Mouse (Mus musculus) stomach, embryonic 15.5 days (tissue): ENCODE measurements at regions not wholly inside any gene's neighbourhood (a gene's known extent, or its start where the extent isn't known, plus 50 kb on each side); places are given as distances from the start of the nearest gene placed in this dataset.
A peak's percentile ranks its signal among the peaks of the same experiment; 100 is the strongest.

ENCODE experiments used
- ATAC-seq: fragments of 200-750 bp; cut with Nextera tagmentation; 2 replicates; pipeline ENCODE4 v1.8.0; 2017; ENCODE audit warnings: low read depth, moderate number of reproducible peaks, moderate TSS enrichment; ENCODE audit not compliant: insufficient read depth, low FRiP score
- H3K27ac ChIP-seq: fragments of 300-500 bp; sonication (generic); 2 replicates; pipeline ENCODE4 v1.5.1; 2015; ENCODE audit warnings: mild to moderate bottlenecking, inconsistent platforms
- H3K27me3 ChIP-seq: fragments of 300-500 bp; sonication (generic); replicated peaks from 2 replicates; pipeline ENCODE4 v1.6.1; 2015; ENCODE audit warnings: inconsistent platforms
- H3K36me3 ChIP-seq: fragments of 300-500 bp; sonication (generic); 2 replicates; pipeline ENCODE4 v1.6.1; 2015; ENCODE audit warnings: inconsistent platforms
- H3K4me1 ChIP-seq: fragments of 300-500 bp; sonication (generic); 2 replicates; pipeline ENCODE4 v1.6.1; 2015; ENCODE audit warnings: inconsistent platforms
- H3K4me2 ChIP-seq: fragments of 300-500 bp; sonication (generic); 2 replicates; pipeline ENCODE4 v1.6.1; 2015; ENCODE audit warnings: mild to moderate bottlenecking, inconsistent platforms
- H3K4me3 ChIP-seq: fragments of 300-500 bp; sonication (generic); replicated peaks from 2 replicates; pipeline ENCODE4 v1.5.1; 2015; ENCODE audit warnings: inconsistent platforms
- H3K9ac ChIP-seq: fragments of 300-500 bp; sonication (generic); 2 replicates; pipeline ENCODE4 v1.6.1; 2015; ENCODE audit warnings: inconsistent platforms
- H3K9me3 ChIP-seq: fragments of 300-500 bp; sonication (generic); 2 replicates; pipeline ENCODE4 v1.6.1; 2016; ENCODE audit warnings: inconsistent platforms
- WGBS: fragments of 180-500 bp; shearing (Covaris S2); methylation state at CpG from one replicate; pipeline ENCODE4 v1.1.7; 2015; 5-methylcytosine and 5-hydroxymethylcytosine counted together

DNA sequence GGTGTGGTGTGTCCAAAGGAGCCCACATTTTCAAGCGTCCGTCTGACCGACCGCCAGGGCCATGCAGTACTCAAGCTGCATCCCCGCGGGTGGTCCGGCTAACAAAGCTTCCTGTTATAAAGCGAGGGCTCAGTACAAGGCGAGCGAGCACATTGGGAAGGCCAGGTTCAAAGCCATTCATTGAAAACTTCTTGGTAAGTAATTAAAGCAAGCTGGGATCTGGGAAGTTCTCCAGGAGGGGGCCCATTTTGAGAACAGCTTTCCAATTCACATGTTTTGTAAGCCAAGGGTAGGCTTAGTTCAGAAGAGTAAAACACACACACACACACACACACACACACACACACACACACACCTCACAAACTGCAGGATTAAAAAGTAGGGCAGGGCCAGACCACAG lies 57.3 kb upstream of the Prep start:
- Histone ChIP-seq H3K4me2 (no peak overlapping the region), H3K27ac (no peak overlapping the region), H3K9me3 (no peaks in the 10 kb centered on the region), H3K4me3 (no peak overlapping the region), H3K9ac (no peak overlapping the region), H3K36me3 (no peaks in the 10 kb centered on the region), H3K4me1 (no peaks in the 10 kb centered on the region), H3K27me3 (no peaks in the 10 kb centered on the region)
- no peak for ATAC-seq
- 50% methylated on average over 10 of the region's 10 CpGs for WGBS

DNA sequence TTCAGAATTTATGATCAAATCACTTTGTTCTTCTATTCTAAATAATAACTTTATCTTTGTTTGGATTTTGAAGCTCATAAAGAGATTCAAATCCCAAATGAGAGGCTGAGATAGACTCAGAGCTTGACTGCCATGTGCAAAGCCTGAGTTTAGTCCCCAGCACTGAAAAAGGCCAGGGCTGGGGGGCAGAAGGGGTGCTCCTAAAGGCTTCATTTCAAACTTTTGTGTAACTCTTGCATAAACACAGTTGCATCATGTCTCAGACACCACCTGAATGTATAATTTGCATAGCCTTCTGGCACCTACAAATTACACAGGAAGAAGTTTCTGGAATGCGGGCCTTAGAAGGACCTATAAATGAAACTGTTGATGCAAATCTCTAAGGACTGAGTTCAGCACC lies 57.8 kb upstream of the Prep start:
- Histone ChIP-seq H3K9me3 (no peaks in the 10 kb centered on the region), H3K4me2 (no peak overlapping the region), H3K27ac (no peak overlapping the region), H3K36me3 (no peaks in the 10 kb centered on the region), H3K9ac (no peak overlapping the region), H3K4me3 (no peak overlapping the region), H3K27me3 (no peaks in the 10 kb centered on the region), H3K4me1 (no peaks in the 10 kb centered on the region)
- WGBS: 79% methylated on average over 1 of the region's 1 CpGs
- no peak for ATAC-seq

DNA sequence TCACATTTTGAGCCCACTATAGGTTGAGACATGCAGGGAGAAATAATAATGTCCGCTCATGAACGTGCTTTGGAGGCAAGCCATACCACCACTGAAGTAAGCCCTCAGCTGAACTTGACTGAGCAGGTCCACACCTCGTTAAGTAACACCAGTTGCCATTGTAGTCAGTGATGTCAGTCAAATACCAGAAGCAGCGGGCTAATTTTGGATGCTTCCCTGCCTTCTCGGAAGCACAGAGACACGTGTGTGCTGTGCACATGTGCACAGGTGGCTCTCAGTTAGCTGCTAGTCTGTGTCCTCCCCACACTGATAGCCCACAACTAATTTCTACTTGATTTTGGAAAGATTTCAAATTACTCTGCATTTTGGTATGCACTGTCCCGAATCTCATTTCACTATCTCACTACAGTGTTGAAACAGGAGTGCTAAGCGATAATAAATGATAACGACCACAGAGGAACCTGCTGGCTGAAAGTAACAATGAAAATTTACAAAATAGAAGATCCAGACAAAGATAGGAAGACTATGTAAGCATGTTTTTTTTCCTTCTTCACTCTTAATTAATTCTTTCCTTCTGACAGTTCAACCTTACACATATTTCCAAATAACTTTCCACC lies 62.9 kb upstream of the Prep start:
- no peaks in the 10 kb centered on the region for H3K27me3 ChIP-seq
- peaks cover 10% of the 10 kb centered on the region; the same call in 1 of the 2 replicates for H3K4me1 ChIP-seq
- no peak for ATAC-seq
- no peaks in the 10 kb centered on the region for H3K9me3 ChIP-seq
- H3K27ac ChIP-seq: no peak overlapping the region
- H3K4me2 ChIP-seq: no peak overlapping the region
- H3K36me3 ChIP-seq: no peaks in the 10 kb centered on the region
- H3K9ac ChIP-seq: no peak overlapping the region
- no peak overlapping the region for H3K4me3 ChIP-seq
- WGBS: 69% methylated on average over 9 of the region's 9 CpGs

DNA sequence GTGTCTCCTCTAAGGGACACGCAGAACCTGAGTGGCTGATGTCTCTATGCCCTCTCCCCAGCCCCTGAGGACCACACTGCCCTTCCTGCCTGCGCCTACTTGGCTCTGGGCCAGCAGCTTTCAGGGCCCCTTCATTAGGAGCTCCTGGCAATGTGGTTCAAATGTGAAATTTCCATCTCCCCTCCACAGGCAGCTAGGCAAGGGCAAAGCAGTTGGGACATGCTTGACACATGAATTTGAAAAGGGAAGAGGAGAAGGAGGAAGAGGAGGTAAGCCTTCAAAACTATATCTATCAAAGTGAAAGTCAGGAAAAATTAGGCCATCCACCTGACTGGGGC lies 63.7 kb upstream of the Prep start:
- WGBS: 24% methylated on average over 2 of the region's 2 CpGs
- no peaks in the 10 kb centered on the region for H3K36me3 ChIP-seq
- H3K9me3 ChIP-seq: no peaks in the 10 kb centered on the region
- H3K4me3 ChIP-seq: no peak overlapping the region
- no peaks in the 10 kb centered on the region for H3K27me3 ChIP-seq
- no peak overlapping the region for H3K9ac ChIP-seq
- H3K4me2 ChIP-seq: peak overlapping the region; percentile 34
- peak overlapping the region; percentile 44; the same call in 1 of the 2 replicates for H3K27ac ChIP-seq
- no peak for ATAC-seq
- H3K4me1 ChIP-seq: peaks cover 10% of the 10 kb centered on the region; the same call in 1 of the 2 replicates

DNA sequence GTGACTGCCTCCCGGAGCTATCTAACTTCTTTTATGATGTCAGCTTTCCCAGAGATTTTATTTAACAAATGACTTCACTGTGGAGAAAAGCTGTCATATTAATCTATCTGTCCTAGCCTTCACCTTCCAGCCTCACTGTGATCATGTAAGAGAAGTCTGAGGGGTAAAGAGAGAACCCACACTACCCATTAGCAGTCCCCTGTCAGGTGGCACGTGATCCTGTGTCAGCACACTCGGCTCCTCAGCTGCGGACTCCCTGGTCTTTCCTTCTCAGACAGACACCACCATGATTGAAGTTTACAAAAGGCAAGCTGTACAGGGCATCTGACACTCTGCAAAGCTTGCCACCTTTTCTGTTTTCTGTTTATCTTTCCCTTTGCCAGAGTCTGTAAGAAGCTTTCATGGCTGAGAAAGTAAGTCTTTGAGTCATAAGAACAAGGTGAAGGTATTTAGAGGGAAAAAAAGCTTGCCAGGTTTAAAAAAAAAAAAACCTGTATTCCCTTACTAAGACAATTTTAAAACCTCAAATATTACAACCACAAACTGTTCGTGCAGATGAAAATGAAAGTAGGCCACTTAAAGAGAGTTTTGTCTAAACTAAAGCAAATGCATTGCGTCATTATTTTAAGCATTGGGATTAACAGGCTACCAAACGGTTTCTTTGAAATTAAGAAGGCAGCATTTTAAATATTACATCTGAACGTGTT lies 64.2 kb upstream of the Prep start:
- H3K36me3 ChIP-seq: no peaks in the 10 kb centered on the region
- no peak overlapping the region for H3K4me3 ChIP-seq
- H3K27me3 ChIP-seq: no peaks in the 10 kb centered on the region
- H3K4me1 ChIP-seq: peaks cover 10% of the 10 kb centered on the region; the same call in 1 of the 2 replicates
- no peak overlapping the region for H3K9ac ChIP-seq
- 26% methylated on average over 8 of the region's 8 CpGs for WGBS
- peak overlapping the region; percentile 44; the same call in 1 of the 2 replicates for H3K27ac ChIP-seq
- ATAC-seq: no peak
- no peaks in the 10 kb centered on the region for H3K9me3 ChIP-seq
- H3K4me2 ChIP-seq: peak overlapping the region; percentile 34

DNA sequence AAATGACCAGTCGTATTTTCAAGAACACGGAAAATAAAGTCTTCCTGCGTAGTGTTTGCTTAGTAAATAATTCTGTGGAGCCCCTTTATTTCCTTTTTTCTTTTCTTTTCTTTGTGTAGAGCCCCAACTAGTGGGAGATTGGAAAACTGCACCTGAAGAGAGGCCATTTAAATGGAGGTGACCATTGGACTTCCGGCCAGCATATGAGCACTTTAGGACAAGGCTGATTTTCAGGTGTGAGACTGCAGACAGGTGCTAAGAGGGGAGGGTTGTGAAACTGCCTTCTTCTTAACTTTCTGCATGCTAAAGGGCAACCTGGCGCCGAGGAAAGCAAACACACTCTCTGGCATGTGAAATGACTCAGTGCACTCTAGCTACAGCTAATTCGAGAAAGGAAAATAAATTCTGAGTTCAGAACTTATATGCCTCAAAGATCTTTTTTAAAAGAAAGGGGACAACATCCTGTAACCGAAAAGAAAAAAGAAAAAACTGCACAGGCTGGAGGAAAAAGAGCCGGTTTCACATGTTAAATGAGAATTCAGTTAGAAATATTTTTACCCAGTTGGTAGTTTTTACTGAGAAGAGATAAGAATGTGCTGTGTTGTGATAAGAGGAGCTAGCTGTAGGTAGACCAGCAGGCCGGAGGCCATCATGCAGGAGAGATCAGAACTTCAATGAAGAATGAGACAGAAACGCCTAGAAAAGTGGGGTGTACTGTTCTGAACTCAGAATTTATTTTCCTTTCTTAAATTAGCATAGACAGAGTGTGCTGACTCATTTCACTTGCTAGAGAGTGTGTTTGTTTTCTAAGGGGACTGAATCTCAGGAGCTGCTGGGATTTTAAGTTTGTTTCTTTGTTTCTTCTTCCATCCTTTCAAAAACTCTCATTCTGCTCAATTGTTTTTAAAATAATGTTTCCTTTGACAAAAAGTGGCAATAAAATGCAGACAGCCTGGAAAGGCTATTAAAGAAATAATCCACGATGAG lies 65.8 kb upstream of the Prep start:
- 38% methylated on average over 12 of the region's 12 CpGs for WGBS

DNA sequence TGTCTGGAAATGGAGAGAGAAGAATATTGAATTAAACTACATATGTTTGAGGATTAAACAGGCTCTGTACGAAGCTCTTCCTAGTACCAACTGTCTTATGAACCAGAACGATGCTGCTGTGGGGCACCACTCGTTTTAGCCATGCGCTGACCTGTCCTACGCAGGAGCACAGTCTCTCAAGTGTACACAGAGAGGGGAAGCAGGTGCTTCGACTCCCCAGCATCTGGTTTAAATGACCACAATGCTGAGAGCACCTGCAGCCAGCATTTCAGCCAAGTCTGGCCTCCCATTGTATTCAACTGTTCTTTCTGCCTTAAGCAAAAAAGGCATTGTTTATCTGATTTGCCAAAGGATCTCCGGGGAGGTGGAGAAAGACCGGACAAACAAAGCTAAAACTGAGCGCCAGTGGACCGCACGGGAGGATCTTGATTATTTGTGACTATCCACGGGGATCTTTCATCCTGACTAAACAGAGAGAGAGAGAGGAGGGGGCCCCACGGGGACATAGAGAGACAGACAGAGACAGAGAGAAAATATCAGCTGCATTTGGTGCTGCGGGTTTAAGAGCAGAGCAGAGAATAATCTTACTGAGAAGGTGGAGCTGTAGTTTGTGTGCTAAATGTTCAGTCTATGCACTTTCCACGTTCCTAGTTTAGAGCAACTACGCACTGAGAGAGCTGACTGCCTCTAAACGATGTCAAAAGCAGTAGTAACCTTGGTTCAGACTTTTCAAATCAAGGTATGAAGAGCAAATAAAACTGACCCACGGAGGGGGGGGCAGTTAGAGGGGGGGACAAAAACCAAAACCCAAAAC lies 66.8 kb upstream of the Prep start:
- H3K4me3 ChIP-seq: peak overlapping the region; percentile 26
- 20% methylated on average over 18 of the region's 18 CpGs for WGBS
- peak overlapping the region; percentile 54 for H3K4me2 ChIP-seq
- no peaks in the 10 kb centered on the region for H3K9me3 ChIP-seq
- ATAC-seq: no peak
- H3K4me1 ChIP-seq: peaks cover 15% of the 10 kb centered on the region
- H3K27me3 ChIP-seq: no peaks in the 10 kb centered on the region
- H3K27ac ChIP-seq: peak overlapping the region; percentile 36; the same call in 1 of the 2 replicates
- H3K36me3 ChIP-seq: no peaks in the 10 kb centered on the region
- no peak overlapping the region for H3K9ac ChIP-seq

More for the DNA sequence above, 65.8 kb upstream of the Prep start:
- Histone ChIP-seq H3K4me1 (peaks cover 15% of the 10 kb centered on the region), H3K27me3 (no peaks in the 10 kb centered on the region), H3K9ac (no peak overlapping the region), H3K9me3 (no peaks in the 10 kb centered on the region), H3K27ac (peak overlapping the region; percentile 36; the same call in 1 of the 2 replicates), H3K36me3 (no peaks in the 10 kb centered on the region), H3K4me3 (peak overlapping the region; percentile 26), H3K4me2 (peak overlapping the region; percentile 54)
- peak; percentile 45; the same call in 1 of the 2 replicates for ATAC-seq

DNA sequence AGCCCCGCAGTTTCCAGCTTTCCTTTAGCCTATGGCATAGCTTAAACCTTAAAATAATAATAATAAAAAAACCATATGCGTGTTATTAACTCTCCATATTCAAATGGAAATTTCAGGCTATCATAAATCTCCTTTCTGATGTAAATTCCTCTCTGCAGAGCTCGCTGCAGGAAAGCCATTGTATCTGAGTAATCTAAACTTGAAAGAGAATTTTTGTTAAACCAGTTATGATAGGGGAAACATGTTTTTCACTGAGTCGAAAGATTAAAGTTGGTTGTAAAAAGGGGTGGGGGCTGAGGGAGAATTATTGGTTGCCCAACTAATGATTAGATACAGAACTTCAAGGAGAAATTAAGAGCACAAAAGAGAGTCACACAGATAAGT lies 69.1 kb upstream of the Prep start:
- no peak overlapping the region for H3K9ac ChIP-seq
- peaks cover 10% of the 10 kb centered on the region for H3K4me1 ChIP-seq
- no peaks in the 10 kb centered on the region for H3K9me3 ChIP-seq
- peak overlapping the region; percentile 47 for H3K4me2 ChIP-seq
- H3K4me3 ChIP-seq: peak overlapping the region; percentile 18; the same call in 1 of the 2 replicates
- WGBS: 4% methylated on average over 4 of the region's 4 CpGs
- ATAC-seq: 0 out of 2 replicates have a peak, but pooled peaks have one; percentile 23
- no peaks in the 10 kb centered on the region for H3K36me3 ChIP-seq
- no peak overlapping the region for H3K27ac ChIP-seq
- no peaks in the 10 kb centered on the region for H3K27me3 ChIP-seq

DNA sequence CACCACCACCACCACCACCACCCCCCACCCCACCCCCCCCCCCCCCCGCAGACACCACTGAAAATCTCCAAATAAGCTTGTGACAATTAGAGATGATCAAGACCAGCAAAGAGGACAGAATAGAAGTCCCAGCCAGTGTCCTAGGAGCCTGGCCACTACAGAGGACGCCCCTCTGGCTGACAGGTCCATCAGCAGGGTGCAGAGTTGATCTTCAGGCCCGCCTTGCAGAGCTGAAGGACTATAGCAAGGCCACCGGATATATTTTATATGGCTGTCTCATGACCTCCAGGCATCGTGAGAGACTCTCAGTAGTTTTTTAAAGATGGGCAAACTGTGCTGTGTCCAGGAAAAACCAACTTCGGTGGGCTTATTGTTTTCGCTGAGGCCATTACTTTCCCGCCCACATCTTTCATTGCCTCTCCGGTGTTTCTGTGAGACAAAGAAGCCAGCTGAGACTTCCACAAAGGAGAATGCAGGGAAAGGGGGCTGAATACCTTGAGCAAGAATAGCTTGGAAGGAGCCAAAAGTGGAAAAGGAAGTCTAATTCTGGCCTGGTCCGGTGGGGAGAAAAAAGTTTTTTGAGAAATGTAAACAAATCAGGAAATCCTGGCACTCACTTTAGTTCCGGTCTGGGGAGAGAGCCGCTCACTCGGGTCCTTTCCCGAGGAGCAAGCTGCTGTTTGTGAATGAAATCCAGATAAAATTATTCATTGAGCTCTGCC lies 69.7 kb upstream of the Prep start:
- peak overlapping the region; percentile 40; the same call in 1 of the 2 replicates for H3K27ac ChIP-seq
- 14% methylated on average over 14 of the region's 14 CpGs for WGBS
- peak overlapping the region; percentile 18; the same call in 1 of the 2 replicates for H3K4me3 ChIP-seq
- ATAC-seq: no peak; the same call in 1 of the 2 replicates
- no peaks in the 10 kb centered on the region for H3K36me3 ChIP-seq
- no peaks in the 10 kb centered on the region for H3K9me3 ChIP-seq
- H3K4me1 ChIP-seq: peaks cover 10% of the 10 kb centered on the region
- no peak overlapping the region for H3K9ac ChIP-seq
- H3K27me3 ChIP-seq: no peaks in the 10 kb centered on the region
- H3K4me2 ChIP-seq: peak overlapping the region; percentile 47

DNA sequence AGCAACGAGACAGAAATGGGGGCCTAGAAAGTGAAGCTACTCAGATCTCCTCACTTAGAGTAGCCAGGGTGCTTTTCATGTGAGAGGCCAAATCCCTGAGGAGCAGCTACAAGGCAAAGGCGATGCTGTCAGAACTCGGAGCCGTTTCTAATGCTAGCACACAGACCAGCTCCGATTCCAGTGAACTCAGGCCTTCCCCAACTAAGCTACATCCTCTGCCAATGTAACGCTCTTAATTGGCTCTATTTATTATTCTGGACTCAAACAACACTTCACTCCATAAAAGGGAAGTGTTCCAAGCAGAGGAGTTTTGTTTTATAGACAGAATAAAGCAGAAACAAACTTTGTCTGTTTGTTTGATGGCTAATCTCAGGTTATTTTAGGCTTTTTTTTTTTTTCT lies 71.2 kb upstream of the Prep start:
- no peaks in the 10 kb centered on the region for H3K27me3 ChIP-seq
- ATAC-seq: no peak

More for the DNA sequence above, 71.2 kb upstream of the Prep start:
- peaks cover 10% of the 10 kb centered on the region for H3K4me1 ChIP-seq
- no peaks in the 10 kb centered on the region for H3K9me3 ChIP-seq
- no peak overlapping the region for H3K27ac ChIP-seq
- H3K4me2 ChIP-seq: no peak overlapping the region
- WGBS: 81% methylated on average over 6 of the region's 6 CpGs
- H3K4me3 ChIP-seq: no peak overlapping the region
- H3K36me3 ChIP-seq: no peaks in the 10 kb centered on the region
- H3K9ac ChIP-seq: no peak overlapping the region
